Mouse (Mus musculus) bone marrow, adult 2 months (tissue): Measurements from ENCODE around the gene Dzank1.

Experiments used
- CTCF ChIP-seq: fragments of 200-500 bp; IDR thresholded peaks from 2 replicates; pipeline ENCODE4 v1.5.1; 2011; ENCODE audit warnings: low read length, control low read depth; ENCODE audit not compliant: control insufficient read depth, insufficient read depth
- POLR2A ChIP-seq: fragments of 200-500 bp; IDR thresholded peaks from 2 replicates; pipeline ENCODE4 v1.6.1; 2011; ENCODE audit warnings: low read depth, mild to moderate bottlenecking, control low read depth, low read length, borderline replicate concordance; ENCODE audit not compliant: control insufficient read depth

DNA sequence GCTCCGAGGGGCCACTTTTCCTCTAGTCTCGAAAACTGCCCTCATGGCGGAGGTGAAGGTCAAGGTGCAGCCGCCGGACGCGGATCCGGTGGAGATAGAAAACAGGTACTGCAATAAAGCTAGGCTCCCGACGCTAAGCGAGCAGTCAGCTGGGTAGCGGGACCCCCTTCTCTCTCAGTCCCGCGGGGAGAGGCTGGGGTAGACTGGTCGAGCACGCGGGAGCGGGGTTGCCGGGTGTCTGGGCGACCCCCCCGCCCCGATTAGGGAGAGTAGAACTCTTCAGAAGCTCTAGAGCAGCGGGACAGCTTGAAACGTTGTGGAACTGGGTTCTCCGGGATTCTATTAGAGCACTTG is 584 bp upstream of the Dzank1 start:
- TF ChIP-seq CTCF (no peak), POLR2A (no peak)
